In the genomic region with DNA sequence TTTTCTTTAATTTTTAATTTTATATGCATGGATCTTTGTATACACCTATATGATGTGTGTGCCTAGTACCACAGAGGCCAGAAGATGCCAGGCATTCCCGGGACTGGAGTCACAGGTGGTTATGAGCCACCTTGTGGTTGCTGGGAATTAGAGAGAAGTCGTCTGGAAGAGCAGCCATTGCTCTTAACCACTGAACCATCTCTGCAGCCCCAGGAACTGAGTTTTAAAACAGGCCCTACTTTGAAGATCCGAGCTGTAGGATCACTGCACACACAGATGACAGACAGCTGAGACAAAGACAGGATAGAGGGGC, we compare ENCODE assay signal across 22 mouse cellular contexts. TPM values are rescaled to one million over a fixed set of nuclear protein-coding genes. Genes with fewer than 3 reads are reported as not detected.
DNase-seq lines count a peak whose midpoint lies in the region; ATAC-seq and TF ChIP-seq lines count a peak whose summit lies in the region.
"Had no signal": no experiment of that assay in that cellular context is flagged by ENCODE, and none has a peak within 500 bp of the region (broad histone marks: within the 10 kb centered on the region; RNA-seq: fewer than 3 reads in every experiment).

No protein-coding gene starts in this region.

- intact Hi-C loops in heart, adult 2 months (cut with DNase I) = no loop called here

- TF ChIP-seq POLR2A in heart, adult 2 months (IDR thresholded peaks at IDR 0.05; ENCODE audit: insufficient read depth, low read depth, low read length) = no peak

- H3K79me2 ChIP-seq in heart, adult 2 months (replicated peaks; ENCODE audit: control insufficient read depth, insufficient read depth, low read length) = no peaks in the 10 kb centered on the region

- no peaks in the 10 kb centered on the region for H3K36me3 ChIP-seq in heart, adult 2 months (ENCODE audit: control insufficient read depth, insufficient read depth, low read length)
- H3K36me3 ChIP-seq: embryonic facial prominence, embryonic 12.5 days; heart, embryonic 12.5 days; midbrain, embryonic 12.5 days; neural tube, embryonic 15.5 days had no signal

- H3K27ac ChIP-seq in heart, adult 2 months = no peak overlapping the region
- no peak overlapping the region for H3K27ac ChIP-seq in layer of hippocampus, adult 2 months
- H3K27ac ChIP-seq: embryonic facial prominence, embryonic 12.5 days; forebrain, embryonic 13.5 days; hindbrain, embryonic 14.5 days; liver, embryonic 14.5 days; macrophage; midbrain, embryonic 12.5 days; neural tube, embryonic 15.5 days had no signal

- H3K9ac ChIP-seq in heart, adult 2 months (ENCODE audit: low read depth, low read length) = no peak overlapping the region
- H3K9ac ChIP-seq: embryonic facial prominence, embryonic 12.5 days; forebrain, embryonic 13.5 days; heart, embryonic 12.5 days; hindbrain, embryonic 14.5 days; liver, embryonic 14.5 days; midbrain, embryonic 12.5 days; neural tube, embryonic 15.5 days had no signal

- no peak for DNase-seq in heart, adult 2 months
- no peak for DNase-seq in heart, adult 9 months (ENCODE audit: low spot score in 2 of 2)
- DNase-seq in layer of hippocampus, adult 2 months (ENCODE audit: low spot score in 2 of 2) = no peak
- no peak for DNase-seq in layer of hippocampus, adult 8-10 months (ENCODE audit: low spot score in 2 of 2)
- DNase-seq in Muller cell, postnatal 12 days (ENCODE audit: inconsistent ontology term) = peak; percentile 37
- DNase-seq in kidney, postnatal 36 days = peak; percentile 27 to 44
- no peak for DNase-seq in frontal cortex, adult 2 months (ENCODE audit: extremely low spot score in 1 of 2, low spot score in 1 of 2)
- DNase-seq: cerebellum, adult 9-10 months; right cerebral cortex, postnatal 25 days; thymus, adult 18-20 months; thymus, postnatal 4 days had no signal

- H3K4me3 ChIP-seq in heart, adult 2 months = no peak overlapping the region
- no peak overlapping the region for H3K4me3 ChIP-seq in layer of hippocampus, adult 2 months
- H3K4me3 ChIP-seq: embryonic facial prominence, embryonic 12.5 days; erythroblast, embryonic 14.5 days; forebrain, embryonic 13.5 days; heart, embryonic 12.5 days; midbrain, embryonic 12.5 days; neural tube, embryonic 15.5 days had no signal

- H3K4me1 ChIP-seq in heart, adult 2 months (ENCODE audit: control insufficient read depth, insufficient read depth, low read length) = no peaks in the 10 kb centered on the region
- H3K4me1 ChIP-seq: embryonic facial prominence, embryonic 12.5 days; forebrain, embryonic 13.5 days; midbrain, embryonic 12.5 days; neural tube, embryonic 15.5 days had no signal

- ATAC-seq in inflammation-experienced regulatory T-cells, adult 6 months = no peak
- ATAC-seq: forebrain, embryonic 13.5 days had no signal

- TF ChIP-seq EP300 in heart, adult 2 months (IDR thresholded peaks at IDR 0.05; ENCODE audit: insufficient read depth, low read depth, low read length) = no peak

- H3K27me3 ChIP-seq in heart, adult 2 months (ENCODE audit: control insufficient read depth, insufficient read depth, low read length) = no peaks in the 10 kb centered on the region
- H3K27me3 ChIP-seq: embryonic facial prominence, embryonic 12.5 days; forebrain, embryonic 13.5 days; heart, embryonic 12.5 days; midbrain, embryonic 12.5 days; neural tube, embryonic 15.5 days had no signal

- peak; percentile 34 for TF ChIP-seq CTCF in heart, adult 2 months (IDR thresholded peaks at IDR 0.05)
- peak; percentile 32 for TF ChIP-seq CTCF in layer of hippocampus, adult 2 months (conservative IDR thresholded peaks at IDR 0.05)

- whole genome bisulfite sequencing in heart, adult 2 months = 34% methylated on average over 3 of the region's 3 CpGs

RNA-seq across cellular contexts. Expression of a gene that starts 13.3 kb away (rescaled TPM):
- total RNA-seq in heart, adult 2 months (2021) = under 1 TPM; 0.86 to 0.89 TPM
- polyA plus RNA-seq in heart, adult 2 months (2012; rRNA removed) = 0.59 and 0.88 TPM in 2 replicates
- total RNA-seq in layer of hippocampus, adult 2 months (2021) = under 1 TPM; 0.15 to 0.69 TPM
- 1 to 10 TPM in 1 of 4 experiments, under 1 TPM in 3; 0.39 to 1.2 (median 0.49) TPM for total RNA-seq in layer of hippocampus, adult 8-10 months (2022)
- 10 to 100 TPM in 1 of 3 experiments, 1 to 10 TPM in 2; 2.6 to 12.9 (median 3.8) TPM for polyA plus RNA-seq in inflammation-experienced regulatory T-cells, adult 6 months (2017; shearing (Covaris generic))
- polyA plus RNA-seq in frontal cortex, adult 2 months (2012; rRNA removed) = 0.48 TPM in 2 replicates
- polyA plus RNA-seq: erythroblast, embryonic 14.5 days had no signal

RNA-seq across cellular contexts. Expression of a gene that starts 16.2 kb away (rescaled TPM):
- 10 to 100 TPM; 23.4 to 25.2 TPM for total RNA-seq in heart, adult 2 months (2021)
- 21.0 and 27.9 TPM in 2 replicates for polyA plus RNA-seq in heart, adult 2 months (2012; rRNA removed)
- 10 to 100 TPM; 55.4 to 55.5 TPM for total RNA-seq in layer of hippocampus, adult 2 months (2021)
- 10 to 100 TPM; 53.7 to 56.9 (median 55.4) TPM for total RNA-seq in layer of hippocampus, adult 8-10 months (2022)
- polyA plus RNA-seq in inflammation-experienced regulatory T-cells, adult 6 months (2017; shearing (Covaris generic)) = 10 to 100 TPM; 43.1 to 93.7 (median 71.8) TPM
- 59.6 and 61.6 TPM in 2 replicates for polyA plus RNA-seq in frontal cortex, adult 2 months (2012; rRNA removed)

RNA-seq across cellular contexts. Expression of a gene that starts 35.7 kb away (rescaled TPM):
- 1 to 10 TPM; 6.8 to 8.8 TPM for total RNA-seq in heart, adult 2 months (2021)
- 9.6 and 13.6 TPM in 2 replicates for polyA plus RNA-seq in heart, adult 2 months (2012; rRNA removed)
- total RNA-seq in layer of hippocampus, adult 2 months (2021) = under 1 TPM; 0.76 to 0.97 TPM
- total RNA-seq in layer of hippocampus, adult 8-10 months (2022) = 1 to 10 TPM in 2 of 4 experiments, under 1 TPM in 2; 0.72 to 1.8 (median 1.1) TPM
- polyA plus RNA-seq in inflammation-experienced regulatory T-cells, adult 6 months (2017; shearing (Covaris generic)) = under 1 TPM in 1 of 3 experiments, not detected in 2; 0.30 TPM
- polyA plus RNA-seq in frontal cortex, adult 2 months (2012; rRNA removed) = 1.8 and 2.4 TPM in 2 replicates
- polyA plus RNA-seq: erythroblast, embryonic 14.5 days; macrophage; stomach, embryonic 14.5 days had no signal

RNA-seq across cellular contexts. Expression of a gene that starts 53.8 kb away (rescaled TPM):
- 10 to 100 TPM; 60.4 to 66.1 TPM for total RNA-seq in heart, adult 2 months (2021)
- 22.2 and 27.0 TPM in 2 replicates for polyA plus RNA-seq in heart, adult 2 months (2012; rRNA removed)
- 10 to 100 TPM; 28.4 to 30.9 TPM for total RNA-seq in layer of hippocampus, adult 2 months (2021)
- total RNA-seq in layer of hippocampus, adult 8-10 months (2022) = 10 to 100 TPM; 24.8 to 28.1 (median 27.2) TPM
- polyA plus RNA-seq in inflammation-experienced regulatory T-cells, adult 6 months (2017; shearing (Covaris generic)) = 10 to 100 TPM; 10.1 to 18.5 (median 14.4) TPM
- 16.4 and 18.1 TPM in 2 replicates for polyA plus RNA-seq in frontal cortex, adult 2 months (2012; rRNA removed)

Comparison
In these comparisons a context has a peak if more than half of its experiments do, and no peak if none do; other contexts are left out.
1. DNase-seq: peak in Muller cell, postnatal 12 days (single experiment) and kidney, postnatal 36 days (2 of 2); none in heart, adult 2 months (0 of 2), heart, adult 9 months (0 of 2), layer of hippocampus, adult 2 months (0 of 2), layer of hippocampus, adult 8-10 months (0 of 2) and frontal cortex, adult 2 months (0 of 2).